Mouse (Mus musculus) liver, postnatal 0 days (tissue): ENCODE data around the gene Gm2075. TPM values are rescaled to one million over a fixed set of nuclear protein-coding genes. Genes with fewer than 3 reads are reported as not detected.

Experiments used
- polyA plus RNA-seq: library from polyadenylated mRNA; unstranded; fragments of >200 nt; fragmentation: Nextera tagmentation; extraction: Ambion mirVana; gene quantifications from 2 replicates; pipeline ENCODE4 v1.2.1, GENCODE M21; 2015

Gene Gm2075
- polyA plus RNA-seq, 1 experiment from 2014 or later: not detected

Other genes starting within 250 kb of the Gm2075 start
- not detected in 2 replicates for gene Gm21319, start 236.1 kb upstream of the Gm2075 start, polyA plus RNA-seq
- not detected in 2 replicates for gene Gm21936, start 216.3 kb upstream of the Gm2075 start, polyA plus RNA-seq
- not detected in 2 replicates for gene BB287469, start 195.3 kb upstream of the Gm2075 start, polyA plus RNA-seq
- gene Gm2001, start 169.5 kb upstream of the Gm2075 start, polyA plus RNA-seq: not detected in 2 replicates
- gene Gm2016, start 137.8 kb upstream of the Gm2075 start, polyA plus RNA-seq: not detected in 2 replicates
- not detected in 2 replicates for gene Gm2022, start 116.5 kb upstream of the Gm2075 start, polyA plus RNA-seq
- gene Gm2035, start 92.0 kb upstream of the Gm2075 start, polyA plus RNA-seq: not detected in 2 replicates
- gene Gm2042, start 57.8 kb upstream of the Gm2075 start, polyA plus RNA-seq: not detected in 2 replicates
- not detected in 2 replicates for gene Gm6803, start 6.9 kb downstream of the Gm2075 start, polyA plus RNA-seq
- gene Gm2056, start 15.2 kb downstream of the Gm2075 start, polyA plus RNA-seq: not detected in 2 replicates
- gene Gm16368, start 71.8 kb downstream of the Gm2075 start, polyA plus RNA-seq: not detected in 2 replicates
- gene Gm10436, start 170.3 kb downstream of the Gm2075 start, polyA plus RNA-seq: not detected in 2 replicates
- gene Gm8332, start 238.3 kb downstream of the Gm2075 start, polyA plus RNA-seq: not detected in 2 replicates